Mouse (Mus musculus) myocyte (in vitro differentiated cells): Measurements from ENCODE around the gene Usp36.
A peak's percentile ranks its signal among the peaks of the same experiment; 100 is the strongest.

Source experiments
- CEBPB ChIP-seq: IDR thresholded peaks from 2 replicates; pipeline ENCODE4 v1.6.1; 2011; ENCODE audit warnings: mild to moderate bottlenecking, moderate library complexity; ENCODE audit not compliant: poor library complexity, insufficient read depth, severe bottlenecking
- E2F4 ChIP-seq: IDR thresholded peaks from one replicate; pipeline ENCODE4 v1.6.1; 2011; ENCODE audit warnings: mild to moderate bottlenecking, control low read depth, moderate library complexity; ENCODE audit not compliant: insufficient read depth
- MAX ChIP-seq: IDR thresholded peaks from one replicate; pipeline ENCODE4 v1.6.1; 2011; ENCODE audit warnings: low read depth, mild to moderate bottlenecking, control low read depth
- MYOD1 ChIP-seq, 3 experiments: IDR thresholded peaks; one replicate each; pipeline ENCODE4 v1.6.1; 2011; ENCODE audit warnings: control low read depth in 2 of 3, low read depth in 2 of 3, mild to moderate bottlenecking in 2 of 3, moderate library complexity in 1 of 3; ENCODE audit not compliant: insufficient read length in 2 of 3, control insufficient read depth in 1 of 3
- MYOG ChIP-seq, 3 experiments: IDR thresholded peaks; one replicate each; pipeline ENCODE4 v1.6.1; 2011; ENCODE audit warnings: control low read depth in 2 of 3, low read depth in 2 of 3, mild to moderate bottlenecking in 2 of 3; ENCODE audit not compliant: insufficient read length in 2 of 3, control insufficient read depth in 1 of 3, insufficient read depth in 1 of 3
- POLR2A ChIP-seq: IDR thresholded peaks from one replicate; pipeline ENCODE4 v1.6.1; 2011; ENCODE audit warnings: low read depth, mild to moderate bottlenecking, control low read depth, moderate library complexity; ENCODE audit not compliant: insufficient read length
- POLR2AphosphoS2 ChIP-seq: IDR thresholded peaks from one replicate; pipeline ENCODE4 v1.6.1; 2011; ENCODE audit warnings: low read depth, control low read depth; ENCODE audit not compliant: insufficient read length
- REST ChIP-seq: IDR thresholded peaks from one replicate; pipeline ENCODE4 v1.6.1; 2011; ENCODE audit warnings: mild to moderate bottlenecking, control low read depth, moderate library complexity; ENCODE audit not compliant: insufficient read depth, insufficient read length
- SRF ChIP-seq: IDR thresholded peaks from one replicate; pipeline ENCODE4 v1.6.1; 2011; ENCODE audit warnings: low read depth; ENCODE audit not compliant: control insufficient read depth, insufficient read length
- TCF12 ChIP-seq: IDR thresholded peaks from one replicate; pipeline ENCODE4 v1.6.1; 2011; ENCODE audit warnings: mild to moderate bottlenecking, control low read depth; ENCODE audit not compliant: poor library complexity, insufficient read depth, severe bottlenecking
- TCF3 ChIP-seq: IDR thresholded peaks from one replicate; pipeline ENCODE4 v1.6.1; 2011; ENCODE audit warnings: low read depth, control low read depth; ENCODE audit not compliant: insufficient read length
- USF1 ChIP-seq: IDR thresholded peaks from one replicate; pipeline ENCODE4 v1.6.1; 2011; ENCODE audit warnings: low read depth, mild to moderate bottlenecking, control low read depth, moderate library complexity

DNA sequence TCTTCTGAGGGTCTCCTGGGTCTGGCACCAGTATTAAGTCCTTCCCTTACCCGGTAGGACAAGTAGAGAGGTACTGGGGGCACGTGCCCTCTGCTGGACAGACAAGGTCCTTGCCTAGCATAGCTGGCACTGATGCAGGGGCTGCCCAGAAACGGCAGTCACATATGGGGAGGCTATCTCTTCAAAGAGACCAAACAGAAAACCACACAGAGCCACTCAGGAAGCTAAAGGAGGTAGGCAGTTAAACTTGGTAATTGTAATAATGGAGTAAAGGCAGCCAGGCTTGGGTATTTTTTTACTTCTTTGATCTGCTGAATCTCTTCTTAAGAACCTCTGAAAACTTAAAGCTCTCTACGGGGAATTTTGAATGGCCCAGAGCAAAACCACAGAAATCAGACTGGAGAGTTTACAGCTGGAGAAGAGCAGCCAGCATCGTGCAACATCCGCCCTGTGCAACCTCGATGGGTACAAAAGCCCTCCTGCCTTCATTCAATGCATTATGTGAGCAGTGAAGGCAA lies 57.7 kb downstream of the Usp36 start:
- no peak for TF ChIP-seq POLR2A
- TF ChIP-seq POLR2AphosphoS2 = no peak
- TF ChIP-seq SRF = no peak
- TF ChIP-seq MAX = no peak
- no peak for TF ChIP-seq E2F4
- TF ChIP-seq REST = no peak
- TF ChIP-seq TCF3 = no peak
- peak; percentile 75 for TF ChIP-seq USF1
- TF ChIP-seq TCF12 = no peak
- no peak for TF ChIP-seq MYOG (IDR thresholded peaks at IDR 0.05; ENCODE audit: control insufficient read depth in 1 of 3, insufficient read depth in 1 of 3, insufficient read length in 2 of 3, low read depth in 2 of 3)
- TF ChIP-seq CEBPB = no peak
- no peak for TF ChIP-seq MYOD1 (IDR thresholded peaks at IDR 0.05; ENCODE audit: control insufficient read depth in 1 of 3, insufficient read length in 2 of 3, low read depth in 2 of 3)
